Mouse (Mus musculus) heart, postnatal 0 days (tissue): Measurements from ENCODE around the gene Klhl29. TPM values are rescaled to one million over a fixed set of nuclear protein-coding genes. Genes with fewer than 3 reads are reported as not detected.

ENCODE experiments used
- ATAC-seq: fragments of 200-750 bp; cut with Nextera tagmentation; 2 replicates; pipeline ENCODE4 v1.8.0; 2017; ENCODE audit warnings: low read depth, moderate number of reproducible peaks, moderate library complexity; ENCODE audit not compliant: insufficient read depth
- DNase-seq: peaks from one replicate; pipeline ENCODE4 v3.0.0-alpha.2; 2016; ENCODE audit warnings: low spot score
- H3K27ac ChIP-seq: fragments of 300-500 bp; sonication (generic); 2 replicates; pipeline ENCODE4 v1.5.1; 2014; ENCODE audit warnings: low read depth, mild to moderate bottlenecking
- H3K27me3 ChIP-seq: fragments of 300-500 bp; sonication (generic); 2 replicates; pipeline ENCODE4 v1.6.1; 2014; ENCODE audit warnings: low read length, mixed read lengths; ENCODE audit not compliant: control insufficient read depth, insufficient read depth
- H3K36me3 ChIP-seq: fragments of 300-500 bp; sonication (generic); replicated peaks from 2 replicates; pipeline ENCODE4 v1.6.1; 2014; ENCODE audit warnings: low read length, mixed read lengths; ENCODE audit not compliant: control insufficient read depth, insufficient read depth
- H3K4me1 ChIP-seq: fragments of 300-500 bp; sonication (generic); 2 replicates; pipeline ENCODE4 v1.6.1; 2014; ENCODE audit warnings: antibody characterized with exemption; ENCODE audit not compliant: control insufficient read depth, insufficient read depth
- H3K4me2 ChIP-seq: fragments of 300-500 bp; sonication (generic); 2 replicates; pipeline ENCODE4 v1.6.1; 2014; ENCODE audit warnings: low read depth, mild to moderate bottlenecking, low read length, moderate library complexity
- H3K4me3 ChIP-seq: fragments of 300-500 bp; sonication (generic); 2 replicates; pipeline ENCODE4 v1.5.1; 2014; ENCODE audit warnings: low read depth, low read length
- H3K9ac ChIP-seq: fragments of 300-500 bp; sonication (generic); replicated peaks from 2 replicates; pipeline ENCODE4 v1.6.1; 2014; ENCODE audit warnings: low read depth, low read length, mixed read lengths
- H3K9me3 ChIP-seq: fragments of 300-500 bp; sonication (generic); replicated peaks from 2 replicates; pipeline ENCODE4 v1.6.1; 2016; ENCODE audit warnings: low read length; ENCODE audit not compliant: control insufficient read depth
- CTCF ChIP-seq: IDR thresholded peaks from 2 replicates; pipeline ENCODE4 v1.5.1; 2016; ENCODE audit warnings: antibody characterized with exemption, control low read depth, low read depth
- EP300 ChIP-seq: IDR thresholded peaks from 2 replicates; pipeline ENCODE4 v1.6.1; 2016; ENCODE audit warnings: antibody characterized with exemption, low read depth
- WGBS: fragments of 180-500 bp; shearing (Covaris S2); extraction: QIAGEN DNeasy Blood & Tissue Kit; methylation state at CpG from one replicate; pipeline ENCODE4 v1.1.7; 2014; 5-methylcytosine and 5-hydroxymethylcytosine counted together
- polyA plus RNA-seq: library from polyadenylated mRNA; unstranded; fragments of >200 nt; fragmentation: Nextera tagmentation; extraction: Ambion mirVana; gene quantifications from 2 replicates; pipeline ENCODE4 v1.2.1, GENCODE M21; 2015
- total RNA-seq: library from RNA; depleted of rRNA; stranded (reverse); fragments of >200 nt; gene quantifications from 2 replicates; pipeline ENCODE4 v1.2.3, GENCODE M21; 2014; ENCODE audit warnings: low replicate concordance

Klhl29 gene
- total and polyA plus RNA-seq, 2 experiments from 2014 or later, result 0.04 to 0.11 TPM

GRCm38 (mm10) chr12:5253289-5254005, 122.0 kb downstream of the Klhl29 start:
- Histone ChIP-seq H3K4me2 (no peak overlapping the region), H3K4me1 (peaks cover 23% of the 10 kb centered on the region), H3K27ac (no peak overlapping the region), H3K36me3 (no peaks in the 10 kb centered on the region), H3K27me3 (no peaks in the 10 kb centered on the region), H3K9me3 (no peaks in the 10 kb centered on the region), H3K4me3 (no peak overlapping the region), H3K9ac (no peak overlapping the region)
- ATAC-seq, result no peak
- 82% methylated on average over 10 of the region's 10 CpGs for WGBS
- TF ChIP-seq CTCF, result no peak
- no peak for TF ChIP-seq EP300
- no peak for DNase-seq

- no peak overlapping the region for H3K4me3 ChIP-seq
- no peak overlapping the region for H3K4me2 ChIP-seq
- H3K27me3 ChIP-seq, result no peaks in the 10 kb centered on the region
- no peak for TF ChIP-seq EP300
- TF ChIP-seq CTCF, result no peak
- H3K4me1 ChIP-seq, result peaks cover 23% of the 10 kb centered on the region
- no peak overlapping the region for H3K27ac ChIP-seq
- no peak overlapping the region for H3K9ac ChIP-seq
- WGBS, result 69% methylated on average over 2 of the region's 2 CpGs
- H3K36me3 ChIP-seq, result no peaks in the 10 kb centered on the region
- ATAC-seq (no peak), DNase-seq (no peak)
- no peaks in the 10 kb centered on the region for H3K9me3 ChIP-seq
Measured at GRCm38 (mm10) chr12:5252569-5252968, 122.9 kb downstream of the Klhl29 start.

DNA sequence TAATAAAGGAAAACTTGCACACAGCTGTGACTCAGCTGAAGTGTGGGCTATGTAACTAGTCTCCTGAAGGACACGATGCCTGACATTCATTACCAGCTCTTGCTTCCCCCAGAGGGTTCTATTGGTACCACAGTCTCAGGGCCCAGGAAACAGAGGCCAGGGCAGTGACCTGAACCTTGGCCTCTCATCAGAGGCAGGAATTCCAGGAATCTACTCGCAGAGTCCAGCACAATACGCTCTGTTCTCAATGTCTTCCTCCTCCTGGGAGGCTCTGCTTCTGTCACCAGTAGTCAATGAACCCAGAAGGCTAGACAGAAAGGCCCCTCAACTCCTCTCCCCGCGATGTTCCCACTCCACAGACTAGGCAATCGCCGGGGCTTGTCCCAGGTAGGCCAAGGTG, 125.4 kb downstream of the Klhl29 start:
- no peak overlapping the region for H3K9ac ChIP-seq
- H3K4me1 ChIP-seq, result peaks cover 18% of the 10 kb centered on the region
- no peaks in the 10 kb centered on the region for H3K36me3 ChIP-seq
- WGBS, result 55% methylated on average over 7 of the region's 7 CpGs
- H3K4me3 ChIP-seq, result no peak overlapping the region
- no peak for ATAC-seq
- H3K4me2 ChIP-seq, result no peak overlapping the region
- TF ChIP-seq CTCF (no peak), EP300 (no peak)
- no peaks in the 10 kb centered on the region for H3K9me3 ChIP-seq
- H3K27me3 ChIP-seq, result no peaks in the 10 kb centered on the region
- H3K27ac ChIP-seq, result no peak overlapping the region
- no peak for DNase-seq

GRCm38 (mm10) chr12:5249068-5249467, 126.4 kb downstream of the Klhl29 start:
- no peaks in the 10 kb centered on the region for H3K27me3 ChIP-seq
- TF ChIP-seq EP300 (no peak), CTCF (no peak)
- H3K9me3 ChIP-seq, result no peaks in the 10 kb centered on the region
- H3K36me3 ChIP-seq, result no peaks in the 10 kb centered on the region
- H3K4me1 ChIP-seq, result peaks cover 8% of the 10 kb centered on the region; the same call in 1 of the 2 replicates
- no peak overlapping the region for H3K27ac ChIP-seq
- no peak for ATAC-seq
- H3K4me3 ChIP-seq, result no peak overlapping the region
- DNase-seq, result no peak
- 93% methylated on average over 13 of the region's 13 CpGs for WGBS
- no peak overlapping the region for H3K4me2 ChIP-seq
- H3K9ac ChIP-seq, result no peak overlapping the region

DNA sequence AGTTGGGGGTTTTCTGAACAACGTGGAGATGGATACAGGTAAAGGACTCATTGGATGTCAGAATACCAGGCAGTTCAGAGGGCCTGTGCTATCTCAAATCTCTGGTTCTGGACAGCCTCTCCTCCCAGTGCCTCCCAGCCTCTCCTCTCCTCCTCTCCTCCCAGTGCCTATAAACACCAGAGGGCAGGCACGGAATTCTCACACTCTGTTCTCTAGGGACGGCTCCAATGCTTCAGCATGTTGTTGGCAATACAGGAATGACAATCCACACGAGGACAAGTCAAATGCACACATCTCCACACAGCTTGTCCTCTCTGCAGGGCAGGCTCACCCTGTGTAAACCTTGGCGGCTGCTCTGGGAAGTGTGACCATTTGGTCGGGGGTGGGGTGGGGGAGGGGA, 128.0 kb downstream of the Klhl29 start:
- no peak overlapping the region for H3K27ac ChIP-seq
- H3K9me3 ChIP-seq, result no peaks in the 10 kb centered on the region
- ATAC-seq (peak; percentile 27; the same call in 1 of the 2 replicates), DNase-seq (peak; percentile 23)
- no peak overlapping the region for H3K4me3 ChIP-seq
- WGBS, result 11% methylated on average over 6 of the region's 6 CpGs
- no peak for TF ChIP-seq EP300
- peak; percentile 35 for TF ChIP-seq CTCF
- H3K9ac ChIP-seq, result no peak overlapping the region
- H3K4me2 ChIP-seq, result no peak overlapping the region
- H3K27me3 ChIP-seq, result no peaks in the 10 kb centered on the region
- peaks cover 8% of the 10 kb centered on the region; the same call in 1 of the 2 replicates for H3K4me1 ChIP-seq
- no peaks in the 10 kb centered on the region for H3K36me3 ChIP-seq

DNA sequence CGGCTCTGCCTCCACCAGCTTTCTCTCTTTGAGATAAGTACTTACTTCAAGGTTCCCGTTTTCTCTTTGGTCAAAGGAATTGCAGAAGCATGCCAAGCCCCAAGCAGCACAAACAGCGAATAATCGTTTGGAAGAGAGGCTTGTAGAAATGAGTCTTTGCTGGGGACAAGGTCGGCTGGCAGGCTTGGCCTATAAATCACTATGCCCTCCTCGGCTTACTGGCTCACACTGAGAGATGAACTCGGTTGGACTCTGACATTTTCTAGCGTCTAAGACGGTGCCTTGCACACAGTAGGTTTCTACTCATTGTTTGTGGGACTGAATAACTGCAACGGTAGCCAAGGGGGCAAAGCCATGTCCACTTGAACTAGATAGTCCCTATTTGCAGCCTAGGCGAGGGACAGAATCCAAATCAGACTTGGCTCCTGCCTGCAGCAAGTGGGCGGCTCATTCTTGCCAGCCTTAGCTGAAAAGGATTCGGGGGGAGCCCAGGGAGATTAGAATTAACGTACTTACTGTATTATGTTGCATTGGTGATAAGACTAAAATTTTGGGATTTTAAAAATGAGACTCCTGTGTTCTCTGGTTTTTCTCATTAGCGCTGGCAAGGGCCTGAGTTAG, 128.7 kb downstream of the Klhl29 start:
- Histone ChIP-seq H3K4me2 (no peak overlapping the region), H3K36me3 (no peaks in the 10 kb centered on the region), H3K27ac (no peak overlapping the region), H3K27me3 (no peaks in the 10 kb centered on the region), H3K9ac (no peak overlapping the region), H3K4me3 (no peak overlapping the region), H3K9me3 (no peaks in the 10 kb centered on the region), H3K4me1 (peaks cover 8% of the 10 kb centered on the region; the same call in 1 of the 2 replicates)
- DNase-seq, result no peak
- WGBS, result 53% methylated on average over 15 of the region's 15 CpGs
- no peak for ATAC-seq
- no peak for TF ChIP-seq CTCF
- TF ChIP-seq EP300, result no peak
